Mouse (Mus musculus) retina, embryonic 14.5 days (tissue): Measurements from ENCODE around the gene Narfl.
A peak's percentile ranks its signal among the peaks of the same experiment; 100 is the strongest.
"Not testable (repeated sequence)": the region's sequence is repeated elsewhere in the genome, so short reads cannot be mapped to it uniquely, and the experiment has no call there.

Experiments
- DNase-seq: peaks from one replicate; pipeline ENCODE4 v3.0.0-alpha.2; 2015; ENCODE audit warnings: low spot score

Gene Narfl

GRCm38 (mm10) chr17:25802825-25803517 lies 29.4 kb downstream of the Narfl start:
- peak; percentile 92 for DNase-seq

DNA sequence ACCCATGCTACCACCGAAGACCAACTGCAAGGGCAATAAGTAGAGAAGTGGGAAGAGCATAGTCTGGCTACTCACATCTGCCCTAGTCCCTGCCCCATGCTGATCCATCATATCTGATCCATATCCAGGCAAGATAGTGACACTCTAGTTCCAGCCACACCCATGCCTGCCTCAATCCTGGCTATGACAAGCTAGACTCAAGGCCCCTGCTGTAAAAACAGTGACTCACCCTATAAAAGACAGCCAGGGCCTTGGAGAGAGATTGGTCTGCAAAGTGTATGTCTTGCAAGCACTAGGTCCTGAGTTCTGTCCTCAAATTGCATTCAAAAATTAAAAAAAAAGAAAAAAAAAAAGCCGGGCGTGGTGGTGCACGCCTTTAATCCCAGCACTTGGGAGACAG lies 32.9 kb downstream of the Narfl start:
- no peak for DNase-seq

- not testable (repeated sequence) for DNase-seq
Observed at GRCm38 (mm10) chr17:25807452-25807851, 33.9 kb downstream of the Narfl start.

DNA sequence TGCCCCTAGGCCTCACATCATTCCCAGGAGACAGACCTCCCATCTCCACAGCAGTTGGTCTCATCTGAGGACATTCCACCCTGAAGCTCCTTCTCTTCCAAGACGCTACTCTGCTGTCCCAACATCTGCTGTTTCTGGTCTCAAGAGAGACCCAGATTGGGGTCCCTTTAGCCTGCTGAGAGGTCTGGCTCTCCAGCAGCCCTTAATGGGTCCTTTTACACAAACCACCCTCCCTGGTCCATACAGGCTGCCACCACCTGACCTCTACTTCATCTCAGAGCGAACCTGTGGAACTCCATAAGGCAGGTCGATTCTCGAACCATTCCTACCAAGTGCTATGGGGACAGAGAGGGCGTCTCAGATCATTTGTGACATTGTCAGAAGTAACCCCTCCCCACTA lies 34.5 kb downstream of the Narfl start:
- DNase-seq: peak; percentile 32

- peak; percentile 91 for DNase-seq
Observed at GRCm38 (mm10) chr17:25808789-25809605, 35.4 kb downstream of the Narfl start, which contains the start of gene Fbxl16. TSS of gene Fbxl16 (plus strand) at chr17:25809085.

DNA sequence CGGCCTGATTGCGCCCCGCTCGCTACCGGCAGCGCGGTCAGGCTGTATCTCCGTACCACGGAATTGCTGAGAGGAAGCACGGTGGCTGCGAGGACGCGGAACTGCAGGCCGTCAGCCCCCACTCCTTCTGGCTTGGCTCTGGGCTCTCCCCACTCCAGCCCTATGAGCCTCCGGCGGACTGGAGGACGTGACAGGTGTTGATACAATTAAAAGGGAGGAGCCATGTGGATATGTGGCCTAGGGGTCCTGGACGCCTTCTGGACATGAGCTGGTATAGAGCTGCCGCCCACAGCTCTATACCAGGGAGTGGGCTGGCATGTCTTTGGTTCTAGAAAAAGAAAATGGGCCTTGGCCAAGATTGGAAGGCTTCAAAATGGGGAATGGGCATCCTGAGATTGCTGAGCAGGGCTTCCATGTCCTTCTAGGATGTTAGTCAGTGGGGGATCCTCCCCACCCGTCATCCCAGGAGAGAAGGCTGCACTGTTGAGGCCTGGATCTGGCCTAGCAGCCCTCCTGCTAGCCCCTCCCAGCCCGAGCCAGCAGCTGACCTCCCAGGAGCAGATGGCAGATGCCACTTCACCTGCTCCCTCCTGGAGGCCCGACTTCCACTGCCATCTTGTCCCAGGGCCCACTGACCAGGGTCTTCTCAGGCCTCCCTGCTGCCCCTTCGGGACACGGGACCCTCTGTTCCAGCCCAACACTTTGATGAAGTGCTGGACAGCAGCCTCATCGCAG lies 36.2 kb downstream of the Narfl start:
- DNase-seq: no peak

GRCm38 (mm10) chr17:25810890-25811289 lies 37.3 kb downstream of the Narfl start:
- DNase-seq: no peak

DNA sequence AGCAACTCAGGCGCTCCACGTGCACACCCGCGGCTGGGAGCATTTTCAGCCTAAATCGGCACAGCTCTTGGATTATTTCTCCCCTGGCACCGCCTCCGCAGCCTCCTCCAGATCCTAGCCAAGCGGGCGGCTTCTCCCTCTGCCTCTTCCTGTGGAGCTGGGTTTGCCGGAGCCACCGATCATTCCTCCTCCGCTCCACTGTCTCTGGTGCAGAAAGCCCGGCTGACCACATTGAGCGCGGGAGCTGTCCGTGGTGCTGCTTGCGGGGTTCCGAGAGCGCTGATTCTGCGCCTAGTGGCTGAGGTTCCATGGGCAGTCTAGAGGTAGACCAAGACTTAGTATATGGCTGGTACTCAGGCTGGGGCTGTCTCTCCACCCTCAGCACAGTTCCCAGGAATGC lies 39.9 kb downstream of the Narfl start:
- peak; percentile 90 for DNase-seq

DNA sequence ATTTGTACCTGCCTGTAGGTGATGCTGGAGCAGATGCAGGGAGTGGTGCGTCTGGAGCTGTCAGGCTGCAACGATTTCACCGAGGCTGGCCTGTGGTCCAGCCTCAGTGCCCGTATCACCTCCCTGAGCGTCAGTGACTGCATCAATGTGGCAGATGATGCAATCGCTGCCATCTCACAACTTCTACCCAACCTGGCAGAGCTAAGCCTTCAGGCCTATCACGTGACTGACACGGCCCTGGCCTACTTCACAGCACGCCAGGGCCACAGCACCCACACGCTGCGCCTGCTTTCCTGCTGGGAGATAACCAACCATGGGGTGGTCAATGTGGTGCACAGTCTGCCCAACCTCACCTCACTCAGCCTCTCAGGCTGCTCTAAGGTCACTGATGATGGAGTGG lies 44.1 kb downstream of the Narfl start:
- DNase-seq: no peak

- peak; percentile 22 for DNase-seq
Observed at GRCm38 (mm10) chr17:25818851-25819780, 45.5 kb downstream of the Narfl start.

DNA sequence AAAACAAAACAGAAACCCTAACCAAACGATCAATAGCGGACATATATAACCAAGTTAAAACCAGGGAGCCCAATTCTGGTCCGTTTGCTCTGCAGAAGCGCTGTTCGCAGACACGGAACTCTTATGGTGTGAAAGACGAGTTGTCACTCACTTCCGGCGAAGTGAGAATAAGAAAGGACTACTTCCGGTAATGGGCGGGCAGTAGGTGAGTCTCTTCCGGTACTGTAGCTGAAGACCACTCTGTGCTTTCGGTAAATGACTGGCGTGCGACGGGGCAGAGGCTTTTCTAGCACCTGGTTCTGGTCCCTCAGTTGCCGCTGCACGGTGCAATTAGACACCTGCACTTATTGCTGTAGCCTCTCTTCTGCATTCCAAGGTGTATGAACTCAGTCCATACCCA lies 49.9 kb downstream of the Narfl start, which contains the start of gene Wdr24:
Gene Wdr24 (plus strand): TSS at position 176 of the 400 bp plus-strand sequence.
- DNase-seq: peak; percentile 93

DNA sequence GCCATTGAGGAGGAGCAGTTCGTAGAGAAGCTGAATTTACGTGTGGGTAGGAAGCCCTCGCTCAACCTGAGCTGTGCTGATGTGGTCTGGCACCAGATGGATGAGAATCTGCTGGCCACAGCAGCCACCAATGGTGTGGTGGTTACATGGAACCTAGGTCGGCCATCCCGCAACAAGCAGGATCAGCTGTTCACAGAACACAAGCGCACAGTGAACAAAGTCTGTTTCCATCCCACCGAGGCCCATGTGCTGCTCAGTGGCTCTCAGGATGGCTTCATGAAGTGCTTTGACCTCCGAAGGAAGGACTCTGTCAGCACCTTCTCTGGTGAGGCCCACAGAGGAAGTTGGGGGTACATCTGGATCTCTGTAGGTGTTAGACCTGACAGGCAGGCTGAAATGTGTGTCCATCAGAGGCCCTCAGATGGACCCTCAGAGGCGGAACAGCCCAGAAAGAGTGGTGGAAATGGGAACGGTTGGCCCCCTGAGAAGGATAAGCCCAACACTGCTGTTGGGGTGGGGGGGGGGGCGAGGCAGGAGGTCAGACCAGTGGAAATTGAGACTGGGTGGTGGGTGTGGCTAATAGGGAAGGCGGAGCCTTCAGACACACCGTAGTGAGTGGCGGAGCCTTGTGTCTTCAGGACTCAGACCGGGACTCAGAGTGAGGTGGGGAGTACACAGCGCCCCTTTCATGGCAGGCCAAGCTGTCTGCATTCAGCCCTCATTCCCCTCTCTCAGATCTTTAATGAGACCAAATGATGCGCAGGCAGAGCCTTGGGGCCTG lies 51.0 kb downstream of the Narfl start:
- DNase-seq: no peak

DNA sequence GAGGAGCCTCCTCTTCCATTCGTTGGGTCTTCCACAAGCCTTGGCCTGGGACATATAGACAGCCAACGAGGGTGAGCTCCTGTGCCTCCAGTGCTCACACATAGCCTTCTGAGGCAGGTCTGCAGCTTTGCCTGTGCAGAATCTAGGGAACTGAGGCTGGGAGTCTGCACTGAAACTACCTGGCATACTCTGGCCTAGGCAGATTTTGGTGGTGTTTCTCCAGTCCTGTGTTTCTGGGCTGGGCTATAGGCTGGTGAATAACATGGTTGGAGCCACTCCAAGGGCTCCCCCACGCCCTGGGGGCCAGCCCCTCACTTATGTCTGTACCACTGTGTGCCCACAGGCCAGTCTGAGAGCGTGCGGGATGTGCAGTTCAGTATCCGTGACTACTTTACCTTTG lies 51.7 kb downstream of the Narfl start:
- DNase-seq: no peak

- no peak for DNase-seq
Observed at GRCm38 (mm10) chr17:25825984-25826570, 52.5 kb downstream of the Narfl start.

GRCm38 (mm10) chr17:25827011-25827410 lies 53.4 kb downstream of the Narfl start:
- DNase-seq: no peak

GRCm38 (mm10) chr17:25827546-25828222 lies 54.1 kb downstream of the Narfl start:
- no peak for DNase-seq

- no peak for DNase-seq
Observed at GRCm38 (mm10) chr17:25828223-25828594, 54.6 kb downstream of the Narfl start.

GRCm38 (mm10) chr17:25828712-25829557 lies 55.4 kb downstream of the Narfl start, which contains the start of gene Jmjd8:
TSS of gene Jmjd8 (plus strand) at chr17:25828867.
- DNase-seq: peak; percentile 85

- no peak for DNase-seq
Observed at GRCm38 (mm10) chr17:25829558-25830017, 56.0 kb downstream of the Narfl start.
